Mouse (Mus musculus): Measurements from ENCODE around the gene Nfyc.

Nfyc gene

GRCm38 (mm10) chr4:120831472-120831871, at the start of gene Nfyc:
Gene Nfyc (minus strand): TSS chr4:120831572.
- DNase-seq (ENCODE audit: low spot score in 2 of 2) = no peak

GRCm38 (mm10) chr4:120880731-120881432, 49.5 kb upstream of the Nfyc start:
- no peak for DNase-seq (ENCODE audit: low spot score in 2 of 2)

- no peak for DNase-seq (ENCODE audit: low spot score in 2 of 2)
Measured at GRCm38 (mm10) chr4:120879386-120879785, 48.0 kb upstream of the Nfyc start.

GRCm38 (mm10) chr4:120878728-120879127, 47.4 kb upstream of the Nfyc start:
- no peak for DNase-seq (ENCODE audit: low spot score in 2 of 2)

- DNase-seq (ENCODE audit: low spot score in 2 of 2) = no peak
Measured at GRCm38 (mm10) chr4:120875961-120876360, 44.6 kb upstream of the Nfyc start.

- DNase-seq (ENCODE audit: low spot score in 2 of 2) = no peak
Measured at GRCm38 (mm10) chr4:120870262-120870748, 38.9 kb upstream of the Nfyc start.

- DNase-seq (ENCODE audit: low spot score in 2 of 2) = no peak
Measured at GRCm38 (mm10) chr4:120868988-120869387, 37.6 kb upstream of the Nfyc start.

GRCm38 (mm10) chr4:120868246-120868645, 36.9 kb upstream of the Nfyc start:
- no peak for DNase-seq (ENCODE audit: low spot score in 2 of 2)

GRCm38 (mm10) chr4:120866211-120866610, 34.8 kb upstream of the Nfyc start:
- no peak for DNase-seq (ENCODE audit: low spot score in 2 of 2)

GRCm38 (mm10) chr4:120859865-120860264, 28.5 kb upstream of the Nfyc start:
- no peak for DNase-seq (ENCODE audit: low spot score in 2 of 2)

- no peak for DNase-seq (ENCODE audit: low spot score in 2 of 2)
Measured at GRCm38 (mm10) chr4:120856376-120856775, 25.0 kb upstream of the Nfyc start.

- DNase-seq (ENCODE audit: low spot score in 2 of 2) = no peak
Measured at GRCm38 (mm10) chr4:120855360-120856060, 24.1 kb upstream of the Nfyc start.

GRCm38 (mm10) chr4:120854588-120855319, 23.4 kb upstream of the Nfyc start, which contains the start of gene Rims3:
Gene Rims3 (plus strand): TSS chr4:120854816.
- peak in 1 of 2 experiments; percentile 44 for DNase-seq (ENCODE audit: low spot score in 2 of 2)

GRCm38 (mm10) chr4:120850946-120851345, 19.6 kb upstream of the Nfyc start:
- peak; percentile 49 to 66 for DNase-seq (ENCODE audit: low spot score in 2 of 2)

- DNase-seq (ENCODE audit: low spot score in 2 of 2) = no peak
Measured at GRCm38 (mm10) chr4:120849451-120849850, 18.1 kb upstream of the Nfyc start.

- no peak for DNase-seq (ENCODE audit: low spot score in 2 of 2)
Measured at GRCm38 (mm10) chr4:120848909-120849308, 17.5 kb upstream of the Nfyc start.

- DNase-seq (ENCODE audit: low spot score in 2 of 2) = no peak
Measured at GRCm38 (mm10) chr4:120845098-120845497, 13.7 kb upstream of the Nfyc start.

- no peak for DNase-seq (ENCODE audit: low spot score in 2 of 2)
Measured at GRCm38 (mm10) chr4:120844423-120845082, 13.2 kb upstream of the Nfyc start.

GRCm38 (mm10) chr4:120841342-120841741, 10.0 kb upstream of the Nfyc start:
- DNase-seq (ENCODE audit: low spot score in 2 of 2) = no peak

- DNase-seq (ENCODE audit: low spot score in 2 of 2) = no peak
Measured at GRCm38 (mm10) chr4:120830767-120831166, 605 bp downstream of the Nfyc start.

- DNase-seq (ENCODE audit: low spot score in 2 of 2) = no peak
Measured at GRCm38 (mm10) chr4:120826418-120826817, 5.0 kb downstream of the Nfyc start.
